Mouse (Mus musculus) heart, adult 11 months (tissue): ENCODE data around the gene Fbxl17.

ENCODE experiments used
- DNase-seq: peaks from one replicate; pipeline ENCODE4 v3.0.0; 2022

Fbxl17 gene

DNA sequence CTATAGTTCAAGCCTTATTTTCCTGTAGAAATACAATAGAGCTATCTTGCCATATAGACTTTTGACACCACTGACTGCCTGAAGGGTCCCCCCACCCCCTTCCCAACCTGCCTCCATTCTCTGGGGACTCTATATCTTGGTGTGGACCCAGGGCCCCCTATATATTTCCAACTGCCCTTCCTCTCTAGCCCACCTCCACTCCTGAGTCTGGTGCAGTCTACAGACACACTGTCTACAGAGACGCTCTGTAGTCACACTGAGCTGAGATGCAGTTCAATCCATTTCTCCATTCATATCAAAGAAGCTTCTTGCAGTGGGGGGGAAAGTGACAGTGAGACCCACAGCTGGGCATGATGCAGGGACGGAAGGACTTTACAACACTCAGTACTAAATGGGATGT is 226.5 kb downstream of the Fbxl17 start:
- DNase-seq: no peak

DNA sequence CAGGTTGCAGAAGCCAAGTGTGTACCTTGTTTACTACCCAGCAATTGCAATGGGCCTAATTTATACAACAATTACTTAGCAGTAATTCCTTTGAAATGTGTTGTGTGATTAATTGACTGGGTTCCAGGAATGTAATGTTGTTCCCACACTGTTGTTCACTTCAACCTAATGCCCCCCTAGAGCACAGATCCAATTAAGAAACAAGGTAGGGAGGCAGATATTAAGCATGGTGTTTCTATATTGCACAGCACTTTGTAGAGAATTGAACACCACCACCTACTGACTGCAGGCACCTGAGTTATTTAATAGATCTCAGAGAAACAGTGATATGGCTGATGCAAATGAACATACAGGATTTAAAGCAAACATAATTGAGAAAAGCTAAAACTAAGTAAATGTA is 226.9 kb downstream of the Fbxl17 start:
- no peak for DNase-seq

DNA sequence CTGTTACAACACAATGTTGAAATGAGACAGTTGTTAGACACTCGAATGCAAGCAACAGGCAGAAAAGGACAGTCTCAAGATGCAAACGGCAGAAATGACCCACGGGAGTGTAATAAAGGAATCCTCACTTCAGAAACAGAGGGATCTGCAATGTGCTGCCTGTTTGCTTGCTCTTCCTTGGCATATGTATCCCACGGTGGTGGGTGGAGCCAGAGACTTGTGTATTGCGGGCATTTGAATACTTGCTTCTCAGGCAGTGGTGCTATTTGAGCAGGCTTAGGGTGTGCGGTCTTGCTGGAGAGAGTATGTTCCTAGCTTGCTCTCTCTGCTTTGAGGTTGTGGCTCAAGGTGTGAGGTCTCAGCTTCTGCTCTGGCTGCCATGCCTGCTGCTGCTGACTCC is 228.8 kb downstream of the Fbxl17 start:
- no peak for DNase-seq

DNA sequence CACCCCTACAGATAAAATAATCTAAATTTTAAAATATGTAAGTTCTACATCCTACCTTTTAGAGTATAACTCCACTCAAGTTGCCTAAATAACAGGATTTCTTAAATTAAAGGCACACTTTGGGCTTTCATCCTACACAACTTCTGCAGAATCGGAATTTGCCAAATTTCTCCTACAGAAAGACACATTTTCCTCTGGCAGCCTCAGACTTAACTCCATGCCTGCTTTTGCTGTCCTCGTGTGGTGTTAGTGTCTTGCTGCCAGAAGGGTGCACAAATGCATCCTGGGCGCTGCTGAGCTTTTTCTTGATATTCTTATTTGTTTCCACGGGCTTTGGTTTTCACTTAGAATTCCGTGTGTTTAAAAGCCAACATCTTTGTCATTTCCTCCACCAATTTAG is 229.3 kb downstream of the Fbxl17 start:
- DNase-seq: no peak

DNA sequence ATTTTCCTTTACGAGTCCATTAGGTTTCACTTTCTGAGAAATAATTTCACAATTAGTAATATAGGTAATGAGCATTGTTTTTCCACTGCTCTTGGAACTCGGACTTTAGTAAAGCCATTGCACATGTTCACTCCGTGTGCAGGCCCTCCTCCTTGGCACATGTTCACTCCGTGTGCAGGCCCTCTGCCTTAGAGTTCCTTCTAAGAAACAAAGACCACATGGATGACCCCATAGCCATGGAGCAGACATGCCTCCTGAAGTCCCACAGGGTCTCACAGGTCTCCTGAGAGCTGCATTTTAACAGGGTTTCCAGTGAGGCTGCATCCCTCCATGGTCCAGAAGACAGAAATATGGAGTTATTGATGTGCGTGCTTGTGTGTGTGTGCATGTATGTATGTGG is 237.1 kb downstream of the Fbxl17 start:
- no peak for DNase-seq

DNA sequence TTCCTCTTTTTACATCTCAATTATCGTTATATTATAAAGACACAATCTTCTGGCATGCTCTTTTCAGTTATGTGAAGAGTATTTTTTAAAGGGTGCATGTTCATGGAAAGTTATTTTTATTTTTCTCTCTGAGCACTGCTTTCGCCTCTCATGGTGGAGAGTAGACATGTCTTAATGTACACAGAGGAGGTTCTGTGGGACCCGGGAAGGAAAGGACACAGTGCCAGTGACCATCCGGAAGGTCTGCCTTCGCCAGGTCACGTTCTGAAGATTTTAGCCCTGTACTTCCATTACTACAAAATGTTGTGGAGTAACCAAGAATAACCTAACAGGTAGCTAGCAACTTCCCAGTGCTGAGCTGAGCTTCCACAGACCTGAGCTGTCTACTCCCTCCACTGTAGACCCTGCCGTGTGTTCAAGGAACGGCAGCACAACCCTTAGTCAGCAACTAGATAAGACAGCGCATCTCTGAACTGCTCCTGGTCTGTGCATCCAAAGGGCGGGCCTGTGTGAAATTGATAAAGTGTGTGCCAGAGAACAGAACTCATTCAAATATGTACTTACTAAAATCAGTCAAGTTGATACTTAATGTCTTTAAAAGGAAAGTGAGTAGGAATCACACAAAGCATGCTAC is 238.2 kb downstream of the Fbxl17 start:
- no peak for DNase-seq

DNA sequence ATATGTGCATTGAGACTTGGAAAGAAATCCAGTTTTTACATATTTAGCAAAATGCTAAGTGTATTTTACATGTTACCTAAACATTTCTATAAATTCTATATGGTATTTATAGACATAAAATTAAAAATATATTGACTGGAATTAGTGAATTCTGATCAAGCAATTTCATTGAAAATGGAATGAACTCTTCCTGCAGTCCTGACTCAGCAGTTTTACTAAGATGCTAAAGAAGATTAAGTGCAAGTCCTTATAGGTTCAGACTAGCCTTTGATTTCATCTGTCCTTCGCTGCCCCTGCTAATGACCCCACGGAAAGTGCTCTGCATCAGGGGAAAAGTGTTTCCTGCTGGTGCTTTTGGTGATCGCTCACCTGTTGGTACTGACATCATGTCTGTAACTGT is 240.7 kb downstream of the Fbxl17 start:
- DNase-seq: no peak

DNA sequence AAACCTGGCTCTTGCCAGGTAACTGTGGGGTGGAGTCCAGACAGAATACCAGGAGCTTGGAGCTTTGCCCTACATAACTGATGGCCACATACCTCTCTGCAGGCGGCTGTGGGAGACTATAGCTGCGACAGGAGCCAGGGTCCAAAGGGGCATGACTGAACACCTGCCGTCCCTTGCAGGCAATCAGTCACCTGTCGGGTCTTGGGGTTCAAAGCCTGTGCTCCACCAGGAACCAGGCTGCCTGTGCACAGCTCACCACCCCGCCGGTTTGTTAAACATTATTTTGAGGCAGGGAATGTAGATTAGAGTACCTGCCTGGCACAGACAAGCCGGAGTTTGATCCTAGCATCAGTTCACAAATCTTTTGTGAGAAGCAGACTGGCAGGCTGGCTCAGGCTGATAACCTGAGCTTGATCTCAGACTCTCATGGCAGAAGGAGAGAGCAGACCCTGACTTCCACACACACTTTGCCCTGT is 253.6 kb downstream of the Fbxl17 start:
- peak; percentile 81 for DNase-seq

DNA sequence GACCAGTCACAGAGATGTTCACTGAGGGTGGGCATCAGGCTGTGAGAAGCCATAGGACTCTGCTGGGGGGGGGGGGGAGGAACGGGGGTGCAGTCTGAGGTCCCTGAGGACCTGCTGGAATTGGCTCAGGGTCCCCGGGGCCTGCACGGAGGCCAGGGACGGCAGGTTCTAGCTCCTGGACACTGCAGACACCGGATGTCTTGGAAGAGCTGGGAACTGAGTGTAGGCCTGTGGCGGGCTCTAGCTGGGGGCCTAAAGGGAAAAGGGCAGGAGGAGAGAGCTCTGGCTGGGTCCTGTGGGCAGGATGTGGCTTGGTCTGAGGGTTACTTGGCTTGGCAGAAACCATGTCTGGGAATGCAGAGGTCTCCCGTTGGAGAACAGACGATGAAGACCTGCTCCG is 254.3 kb downstream of the Fbxl17 start:
- peak; percentile 77 for DNase-seq

DNA sequence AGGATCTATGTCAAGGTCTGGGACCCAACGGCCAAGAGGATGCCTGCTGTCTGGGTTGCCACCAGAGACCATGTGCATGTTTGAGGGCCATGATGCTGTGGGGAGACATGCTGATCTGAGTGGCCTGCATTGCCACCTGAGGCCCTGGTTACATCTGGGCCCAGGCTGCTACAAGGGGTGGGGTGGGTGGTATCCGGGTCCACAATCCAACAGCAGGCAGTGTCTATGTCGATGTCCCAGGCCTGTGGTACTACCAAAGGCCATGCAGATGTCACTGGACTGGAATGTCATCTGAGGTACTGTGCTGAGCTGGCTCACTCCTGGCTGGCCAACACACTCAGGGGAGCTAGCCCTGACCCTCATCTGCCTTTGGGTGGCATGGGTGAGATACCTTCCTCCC is 257.1 kb downstream of the Fbxl17 start:
- DNase-seq: no peak

DNA sequence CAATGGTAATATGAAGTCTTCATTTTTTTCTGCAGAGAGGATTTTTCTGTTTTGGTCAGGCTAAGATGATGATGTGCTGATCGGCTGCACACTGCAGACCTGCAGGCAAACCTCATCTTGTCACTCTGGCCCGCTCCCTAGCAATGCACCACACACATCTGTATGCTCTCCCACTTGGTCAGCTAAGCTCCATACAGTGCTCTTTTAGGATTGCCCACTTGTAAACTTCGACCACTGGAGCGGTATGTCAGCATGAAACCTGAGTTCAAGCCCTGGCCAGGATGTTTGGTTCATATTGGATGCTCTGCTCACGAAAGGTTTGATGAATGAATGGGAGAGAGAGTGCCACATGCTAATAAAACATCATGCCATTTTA is 259.1 kb downstream of the Fbxl17 start:
- peak; percentile 79 for DNase-seq

DNA sequence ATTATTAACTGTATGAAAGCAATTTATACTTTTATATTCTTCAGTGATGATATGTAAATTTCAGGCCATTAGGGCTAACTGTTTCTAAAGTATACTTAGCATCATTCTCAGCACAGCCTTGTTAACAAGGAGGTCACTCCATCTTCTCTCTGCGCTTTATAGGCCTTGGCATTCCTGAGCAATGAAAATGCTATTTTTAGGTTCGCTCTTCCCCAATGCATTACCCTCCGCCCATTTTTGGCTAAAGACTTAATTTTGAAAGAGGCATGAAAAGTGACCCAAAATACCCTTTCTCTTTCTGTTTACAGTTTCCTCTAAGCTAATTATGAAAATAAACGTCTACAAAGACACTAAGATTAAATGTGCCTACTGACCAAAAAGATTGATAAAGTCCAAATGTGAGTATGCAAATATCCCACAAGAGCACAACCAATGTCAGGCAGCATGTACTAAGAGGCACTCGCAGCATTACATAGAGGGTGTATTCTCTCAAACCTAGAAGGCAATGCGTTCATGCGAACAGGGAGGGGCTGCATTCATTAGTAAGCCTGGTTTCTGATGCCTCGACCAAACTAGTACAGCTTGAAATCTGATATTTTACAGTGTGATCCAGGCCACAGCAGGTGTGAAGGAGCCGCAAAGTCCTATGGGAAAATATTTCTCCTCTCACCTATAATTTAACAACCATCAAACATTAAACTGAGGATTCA is 259.6 kb downstream of the Fbxl17 start:
- DNase-seq: peak; percentile 67

DNA sequence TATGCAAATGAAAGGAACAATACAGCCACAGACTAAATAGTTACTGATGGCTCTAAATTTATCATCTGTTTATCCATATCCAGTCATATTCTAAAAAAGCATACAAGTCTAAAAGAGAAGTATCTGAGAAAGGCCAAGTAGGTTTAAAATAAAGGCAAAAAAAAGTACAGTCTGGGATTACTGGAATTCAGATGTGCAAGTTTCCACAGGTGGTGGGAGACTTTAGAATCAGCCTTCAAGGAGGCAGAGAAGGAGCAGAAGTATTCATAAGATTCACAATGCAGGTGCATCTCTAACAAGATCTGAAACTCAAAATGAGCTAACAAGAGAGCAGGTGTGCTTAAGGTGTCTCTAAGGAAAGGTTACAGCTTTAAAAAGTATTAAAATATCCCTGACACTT is 263.0 kb downstream of the Fbxl17 start:
- peak; percentile 18 for DNase-seq

DNA sequence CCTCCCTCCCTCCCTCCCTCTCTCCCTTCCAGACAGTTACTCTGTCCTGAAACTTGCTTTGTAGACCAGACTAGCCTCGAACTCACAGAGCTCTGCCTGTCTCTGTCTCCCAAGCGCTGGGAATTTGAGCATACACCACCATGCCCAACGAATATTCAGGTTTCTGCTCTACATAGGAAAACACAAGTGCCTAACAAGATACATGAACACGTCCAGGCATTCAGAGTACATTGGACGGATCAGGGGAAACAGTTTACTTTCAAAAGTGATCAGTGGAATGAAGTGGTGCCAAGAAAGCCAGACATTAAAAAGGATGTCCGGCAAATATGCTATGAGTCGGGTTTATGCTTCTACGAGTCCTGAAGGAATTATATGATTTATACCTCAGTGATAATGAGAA is 263.6 kb downstream of the Fbxl17 start:
- peak; percentile 55 for DNase-seq

DNA sequence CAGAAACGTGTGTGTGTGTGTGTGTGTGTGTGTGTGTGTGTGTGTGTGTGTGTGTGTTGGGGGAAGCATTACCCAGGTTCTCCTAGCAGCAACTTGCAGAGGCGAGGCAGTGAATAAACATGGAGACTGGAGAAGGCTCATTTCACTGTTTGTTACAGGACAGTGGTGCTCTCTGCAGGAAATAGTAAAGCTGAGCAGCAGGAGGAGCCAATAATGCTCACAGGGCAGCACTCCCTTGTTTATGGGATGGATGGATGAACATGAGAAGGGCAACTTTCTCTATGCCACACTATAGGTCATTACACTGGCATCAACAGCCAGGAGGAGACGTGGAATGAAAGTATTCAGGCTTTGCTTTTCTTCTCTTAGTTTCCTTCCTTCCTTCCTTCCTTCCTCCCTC is 264.0 kb downstream of the Fbxl17 start:
- DNase-seq: peak; percentile 16

DNA sequence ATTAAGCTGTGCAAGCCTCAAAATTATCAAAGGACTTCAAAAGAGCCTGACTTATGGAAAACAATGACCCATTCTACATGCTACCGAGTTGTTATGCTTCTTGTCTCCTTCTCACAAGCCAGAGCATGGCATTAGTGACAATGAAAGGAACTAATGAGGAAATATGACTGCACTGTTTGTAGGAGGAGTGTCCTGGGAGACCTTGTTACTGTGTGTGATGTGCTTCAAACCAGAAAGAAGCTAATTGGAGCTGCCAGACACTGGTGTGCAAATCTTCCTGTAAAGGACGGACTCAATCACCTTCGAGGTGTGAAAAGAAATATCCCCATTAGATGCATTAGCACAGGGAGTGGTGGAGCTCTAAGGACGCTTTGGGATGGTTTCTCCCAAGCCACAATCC is 270.7 kb downstream of the Fbxl17 start:
- peak; percentile 42 for DNase-seq

DNA sequence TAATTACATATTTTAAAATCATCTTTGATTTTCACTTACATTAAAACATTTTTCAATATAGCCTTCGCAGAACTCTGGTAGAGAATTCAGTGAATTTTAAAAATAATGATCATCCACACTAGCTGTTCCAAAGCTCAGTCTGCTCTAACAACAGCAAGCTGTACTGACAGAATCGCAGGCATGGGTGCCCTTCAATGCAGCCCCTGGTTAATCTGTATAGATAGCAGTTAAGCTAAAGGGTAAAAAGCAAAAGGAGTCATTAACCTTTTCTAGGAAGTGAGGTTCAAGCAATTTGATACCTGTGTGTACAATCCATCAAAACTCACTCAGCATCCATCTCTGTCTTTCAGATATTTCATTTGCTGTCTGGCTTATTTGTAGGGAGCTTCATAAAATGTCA is 273.4 kb downstream of the Fbxl17 start:
- DNase-seq: peak; percentile 3

DNA sequence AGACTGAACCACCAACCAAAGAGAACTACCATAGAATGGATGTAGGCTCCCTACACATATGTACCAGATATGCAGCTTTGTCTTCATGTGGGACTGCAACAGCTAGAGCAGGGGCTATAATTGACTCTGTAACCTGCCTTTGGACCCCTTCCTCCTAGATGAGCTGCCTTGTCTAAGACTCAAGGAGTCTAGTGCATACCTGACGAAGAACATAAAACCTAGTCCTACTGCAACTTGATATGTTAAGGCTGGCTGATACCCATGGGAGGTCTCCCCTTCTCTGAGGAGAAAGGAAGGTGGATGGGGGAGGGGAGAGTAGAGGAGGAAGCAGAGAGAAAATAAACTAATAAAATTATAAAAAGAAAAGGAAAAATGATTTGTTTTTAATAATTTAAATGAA is 273.9 kb downstream of the Fbxl17 start:
- DNase-seq: peak; percentile 76

DNA sequence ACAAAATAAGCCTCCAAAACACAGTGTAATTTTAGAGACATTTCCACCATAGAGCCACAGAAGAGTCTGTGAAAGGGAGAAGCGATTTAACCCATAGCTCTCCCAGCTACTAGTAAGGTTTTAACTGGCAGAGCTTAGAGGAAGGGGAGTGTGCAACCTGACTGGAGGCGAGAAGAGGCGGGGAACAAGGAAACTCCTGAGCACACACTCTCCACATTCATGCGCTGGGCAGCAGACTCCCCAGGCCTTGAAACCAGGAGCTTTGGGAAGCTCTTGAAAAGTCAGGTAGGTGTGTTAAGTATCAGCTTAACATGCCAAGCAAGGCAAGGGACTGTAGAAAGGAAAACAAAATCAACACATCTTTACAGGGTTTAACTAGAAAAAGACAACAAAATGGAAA is 276.1 kb downstream of the Fbxl17 start:
- peak; percentile 50 for DNase-seq

DNA sequence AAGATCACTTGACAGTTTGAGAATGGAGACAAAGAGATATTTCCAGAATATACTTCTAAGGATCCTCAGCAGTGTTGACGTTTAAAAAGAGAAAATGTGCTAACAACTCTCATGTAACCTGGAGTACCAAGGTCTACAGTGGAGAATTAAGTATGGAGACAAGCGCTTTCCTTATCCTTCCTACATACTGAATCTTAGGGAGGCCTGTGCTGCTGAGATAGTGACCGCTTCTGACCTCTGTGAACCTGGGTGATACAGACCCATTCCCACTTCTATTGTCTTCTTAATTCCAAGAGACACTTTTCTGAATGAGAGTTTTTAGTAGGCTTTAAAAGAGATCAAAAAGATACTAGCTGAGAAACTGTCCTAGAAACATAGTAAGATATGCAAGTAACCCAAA is 278.2 kb downstream of the Fbxl17 start:
- DNase-seq: no peak

DNA sequence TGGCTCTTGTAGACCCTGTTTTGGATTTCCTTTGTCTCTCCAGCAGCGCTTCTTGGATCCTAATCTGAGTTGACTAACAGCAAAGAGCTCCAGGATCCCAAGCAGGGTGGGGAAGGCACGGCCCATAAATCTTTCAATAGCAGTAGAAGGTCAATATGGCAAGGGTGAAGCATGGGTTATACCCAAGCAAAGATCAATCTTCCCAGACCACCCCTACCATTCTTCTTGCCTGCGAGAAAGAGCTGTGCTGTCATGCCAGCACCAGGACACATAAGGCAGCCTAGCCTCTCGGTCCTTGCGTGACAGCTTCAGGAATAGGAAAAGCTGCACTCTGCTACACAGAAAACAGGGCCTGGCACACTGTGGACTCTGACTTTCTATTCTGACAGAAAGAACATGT is 279.0 kb downstream of the Fbxl17 start:
- peak; percentile 61 for DNase-seq

DNA sequence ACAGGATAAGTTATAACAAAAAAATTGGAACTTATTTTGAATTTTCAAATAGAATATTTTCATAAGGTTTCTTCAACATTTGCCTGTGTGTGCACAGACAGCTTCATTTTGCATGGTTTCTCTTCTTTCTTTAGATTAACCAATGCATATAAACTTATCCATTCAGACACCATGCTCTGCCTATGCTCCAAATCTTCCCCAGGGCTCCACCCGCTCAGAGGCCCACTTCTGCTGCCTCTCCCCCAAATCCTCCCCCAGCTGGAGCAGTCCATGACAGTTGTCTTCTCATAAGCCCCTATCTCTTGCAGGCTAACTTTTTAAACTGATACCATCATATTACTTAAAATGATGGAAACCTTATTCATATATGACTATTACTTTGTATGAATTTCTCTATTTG is 282.8 kb downstream of the Fbxl17 start:
- DNase-seq: peak; percentile 23

DNA sequence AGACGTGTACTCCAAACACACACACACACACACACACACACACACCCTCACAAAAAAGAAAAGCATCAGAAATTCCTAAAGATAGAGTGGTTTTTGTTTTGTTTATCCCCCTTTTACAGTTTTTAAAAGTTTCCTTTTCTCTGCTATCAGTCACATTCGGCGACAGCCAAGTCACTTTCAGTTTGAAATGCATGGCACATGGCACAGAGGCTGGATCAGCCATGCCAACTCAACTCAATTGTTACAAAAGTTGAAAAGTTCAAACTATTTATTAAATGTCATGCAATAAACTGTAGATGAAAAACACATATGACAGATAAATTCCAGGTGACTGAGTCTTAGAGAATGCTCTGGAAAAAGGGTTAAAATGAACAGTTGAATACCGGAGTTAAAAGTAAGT is 287.8 kb downstream of the Fbxl17 start:
- peak; percentile 17 for DNase-seq

DNA sequence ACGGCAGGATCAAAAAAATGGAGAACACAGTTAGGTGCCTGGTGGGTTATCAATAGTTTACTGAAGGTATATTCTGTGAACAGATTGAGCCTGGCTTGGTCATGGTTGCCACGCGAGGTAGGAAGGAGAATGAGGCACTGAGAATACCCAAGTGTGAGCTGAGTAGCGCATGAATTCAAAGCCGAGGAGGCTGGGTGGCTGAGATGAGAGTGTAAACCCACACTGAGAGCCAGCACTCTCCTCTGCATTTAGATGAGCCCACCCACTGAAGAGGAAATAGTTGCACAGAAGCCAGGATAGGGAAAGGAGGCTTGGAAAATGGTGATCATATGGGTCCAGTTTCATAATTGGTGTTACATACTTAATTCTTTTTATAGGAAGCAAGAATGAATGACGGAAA is 290.7 kb downstream of the Fbxl17 start:
- peak; percentile 33 for DNase-seq

DNA sequence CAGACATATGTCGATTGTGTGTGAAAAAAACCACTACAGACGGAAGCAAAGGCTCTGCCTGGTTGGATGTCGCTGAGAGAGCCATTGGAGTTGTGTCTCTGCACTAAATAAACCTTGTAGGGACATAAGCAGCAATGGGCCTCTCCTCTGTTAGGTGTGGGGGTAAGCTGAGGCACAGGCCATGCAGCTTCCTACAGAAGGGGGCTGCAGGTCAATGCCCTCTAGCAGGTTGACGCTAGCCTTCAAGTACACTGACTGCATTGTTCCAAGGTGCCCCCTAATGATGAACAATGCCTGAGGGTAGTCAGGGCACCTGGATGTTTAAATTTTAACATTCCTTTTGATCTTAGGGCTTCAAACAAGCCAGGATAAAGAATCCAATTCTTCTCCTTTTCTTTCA is 291.5 kb downstream of the Fbxl17 start:
- peak; percentile 71 for DNase-seq
